Mouse (Mus musculus) spleen, adult 2 months (tissue): ENCODE measurements around the gene Nr2f6.

Experiments
- CTCF ChIP-seq: fragments of 200-500 bp; IDR thresholded peaks from 2 replicates; pipeline ENCODE4 v1.5.1; 2011; ENCODE audit warnings: mild to moderate bottlenecking, inconsistent platforms; ENCODE audit not compliant: insufficient read depth, insufficient read length, insufficient replicate concordance; ENCODE audit errors: extremely low read depth
- POLR2A ChIP-seq: fragments of 200-500 bp; IDR thresholded peaks from 2 replicates; pipeline ENCODE4 v1.6.1; 2011; ENCODE audit warnings: low read depth, low read length, inconsistent platforms

DNA sequence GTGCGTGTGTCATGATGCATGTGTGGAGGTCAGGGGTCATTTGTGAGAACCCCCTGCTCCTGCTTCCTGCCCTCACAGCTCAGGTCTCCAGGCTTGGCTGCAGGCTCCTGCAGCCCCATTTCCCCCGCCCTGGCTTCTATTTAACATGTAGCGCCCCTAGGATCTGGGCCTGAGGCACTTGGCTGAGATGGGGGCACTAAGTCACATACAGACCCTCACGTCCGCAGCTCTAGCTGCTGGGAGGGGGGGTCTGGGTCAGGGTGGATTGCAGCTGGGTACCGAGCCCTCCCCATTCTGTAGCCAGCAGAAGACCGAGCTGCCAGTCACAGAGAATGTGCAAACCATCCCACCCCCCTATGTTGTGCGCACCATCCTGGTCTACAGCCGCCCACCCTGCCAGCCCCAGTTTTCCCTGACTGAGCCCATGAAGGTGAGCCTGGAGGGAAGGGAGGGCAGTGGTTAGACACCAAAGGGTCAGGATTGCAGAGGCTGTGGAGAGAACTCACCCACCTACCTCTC, 20.7 kb upstream of the Nr2f6 start:
- TF ChIP-seq CTCF, result no peak
- no peak for TF ChIP-seq POLR2A
